Mouse (Mus musculus) adrenal gland, postnatal 25 days (tissue): ENCODE measurements at regions not wholly inside any gene's neighbourhood (a gene's known extent, or its start where the extent isn't known, plus 50 kb on each side); places are given as distances from the start of the nearest gene placed in this dataset.

Experiments
- DNase-seq: peaks from one replicate; pipeline ENCODE4 v3.0.0; 2021; ENCODE audit warnings: mixed read lengths

DNA sequence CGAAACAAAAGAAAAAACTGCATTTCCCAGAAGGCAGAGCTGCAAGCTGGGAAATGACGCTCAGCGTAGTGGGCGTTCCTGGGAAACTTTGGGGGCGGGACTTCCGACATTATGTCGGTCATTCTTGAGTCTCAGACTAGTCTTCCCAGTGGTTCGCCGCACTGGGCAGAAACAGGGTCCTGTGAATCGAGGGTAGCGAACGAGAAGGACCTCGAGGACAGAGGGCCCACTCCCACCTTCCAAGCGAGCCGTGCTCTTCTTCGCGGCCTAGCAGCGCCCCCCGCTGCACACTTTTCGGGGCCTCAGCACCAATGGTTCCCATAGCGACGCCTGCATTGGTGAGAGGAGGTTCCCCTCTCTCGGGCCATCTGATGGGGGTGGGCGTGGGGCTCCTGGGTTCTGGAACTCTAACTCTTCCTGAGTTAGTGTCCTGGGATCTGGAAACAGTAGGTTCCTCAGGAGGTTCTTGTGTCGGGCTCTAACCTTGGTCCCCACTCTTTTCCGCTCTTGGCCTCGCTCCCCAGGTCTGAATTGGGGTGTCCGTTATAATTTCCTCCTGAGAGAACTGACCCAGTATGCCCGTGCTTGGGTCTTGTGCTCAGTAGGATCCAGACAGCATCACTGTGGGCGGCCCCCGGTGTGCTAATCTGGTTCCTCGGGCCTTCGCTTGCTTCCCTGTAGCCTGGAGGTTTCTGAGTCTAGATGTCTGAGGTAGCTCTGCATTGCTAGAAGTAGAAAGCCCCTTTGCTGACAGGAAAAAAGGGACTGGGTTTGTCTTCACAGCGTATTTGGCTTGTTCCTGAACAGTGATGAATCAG lies 52.8 kb upstream of the Gramd1a start:
- peak; percentile 76 for DNase-seq

DNA sequence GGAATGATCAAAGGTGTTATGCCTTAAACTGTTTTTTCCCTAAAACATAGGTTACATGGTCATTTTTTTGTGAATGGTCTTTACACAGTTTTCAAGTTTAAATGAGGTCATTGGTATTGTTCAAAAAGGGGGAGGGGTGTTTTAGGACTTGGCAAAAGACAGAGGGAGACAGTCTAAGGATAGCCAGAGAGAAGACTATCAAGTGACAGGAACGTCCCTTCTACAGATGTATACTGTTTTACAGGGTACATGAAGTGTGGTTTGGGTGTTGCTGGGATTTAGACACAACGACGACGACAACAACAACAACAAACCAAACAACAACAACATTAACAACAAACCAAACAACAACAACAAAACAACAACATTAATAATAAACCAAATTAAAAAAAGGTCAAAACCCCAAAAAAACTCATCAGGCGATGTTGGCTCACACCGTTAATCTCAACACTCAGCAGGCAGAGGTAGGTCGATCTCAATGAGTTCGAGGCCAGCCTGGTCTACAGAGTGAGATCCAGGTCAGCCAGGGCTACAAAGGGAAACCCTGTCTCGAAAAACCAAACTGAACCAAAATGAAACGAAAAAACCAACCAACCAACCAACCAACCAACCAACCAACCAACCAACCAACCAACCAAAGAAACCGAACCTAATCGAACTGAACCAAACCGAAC lies 52.0 kb upstream of the Gramd1a start:
- DNase-seq: no peak
